Mouse (Mus musculus): Measurements from ENCODE around the gene Pradc1. TPM values are rescaled to one million over a fixed set of nuclear protein-coding genes. Genes with fewer than 3 reads are reported as not detected.

Pradc1 gene
- polyA plus RNA-seq, 1 experiment from 2014 or later, result 28.1 TPM

GRCm38 (mm10) chr6:85483843-85484721, 32.3 kb upstream of the Pradc1 start:
- Histone ChIP-seq H3K4me2 (replicated peaks; ENCODE audit: low read depth, low read length) (peak overlapping the region; percentile 44), H3K4me3 (ENCODE audit: low read depth, low read length) (peak overlapping the region; percentile 27), H3K36me3 (ENCODE audit: control insufficient read depth, insufficient read depth, low read length) (no peaks in the 10 kb centered on the region), H3K27ac (ENCODE audit: low read depth, low read length) (no peak overlapping the region), H3K9me3 (ENCODE audit: control insufficient read depth, low read length) (no peaks in the 10 kb centered on the region), H3K27me3 (ENCODE audit: control insufficient read depth, insufficient read depth, low read length) (peaks cover 41% of the 10 kb centered on the region), H3K4me1 (replicated peaks; ENCODE audit: control insufficient read depth, insufficient read depth, low read length) (peaks cover 6% of the 10 kb centered on the region; the same call in 1 of the 2 replicates), H3K9ac (ENCODE audit: low read depth, low read length) (no peak overlapping the region)
- DNase-seq (ENCODE audit: low spot score) (peak; percentile 44), ATAC-seq (ENCODE audit: low FRiP score) (no peak)
- 3% methylated on average over 80 of the region's 92 CpGs for WGBS

- H3K27me3 ChIP-seq (ENCODE audit: control insufficient read depth, insufficient read depth, low read length), result peaks cover 35% of the 10 kb centered on the region
- H3K9me3 ChIP-seq (ENCODE audit: control insufficient read depth, low read length), result no peaks in the 10 kb centered on the region
- no peak for DNase-seq (ENCODE audit: low spot score)
- H3K9ac ChIP-seq (ENCODE audit: low read depth, low read length), result no peak overlapping the region
- no peak for ATAC-seq (ENCODE audit: low FRiP score)
- H3K4me2 ChIP-seq (replicated peaks; ENCODE audit: low read depth, low read length), result no peak overlapping the region
- H3K36me3 ChIP-seq (ENCODE audit: control insufficient read depth, insufficient read depth, low read length), result no peaks in the 10 kb centered on the region
- no peak overlapping the region for H3K4me3 ChIP-seq (ENCODE audit: low read depth, low read length)
- 73% methylated on average over 16 of the region's 16 CpGs for WGBS
- H3K4me1 ChIP-seq (replicated peaks; ENCODE audit: control insufficient read depth, insufficient read depth, low read length), result peaks cover 6% of the 10 kb centered on the region; the same call in 1 of the 2 replicates
- no peak overlapping the region for H3K27ac ChIP-seq (ENCODE audit: low read depth, low read length)
These were observed 28.9 kb upstream of the Pradc1 start for GRCm38 (mm10) chr6:85480685-85481084.

GRCm38 (mm10) chr6:85479979-85480378, 28.2 kb upstream of the Pradc1 start:
- ATAC-seq (ENCODE audit: low FRiP score) (no peak), DNase-seq (ENCODE audit: low spot score) (no peak)
- H3K4me2 ChIP-seq (replicated peaks; ENCODE audit: low read depth, low read length), result no peak overlapping the region
- H3K36me3 ChIP-seq (ENCODE audit: control insufficient read depth, insufficient read depth, low read length), result no peaks in the 10 kb centered on the region
- 83% methylated on average over 5 of the region's 5 CpGs for WGBS
- H3K9ac ChIP-seq (ENCODE audit: low read depth, low read length), result no peak overlapping the region
- H3K9me3 ChIP-seq (ENCODE audit: control insufficient read depth, low read length), result no peaks in the 10 kb centered on the region
- H3K27ac ChIP-seq (ENCODE audit: low read depth, low read length), result no peak overlapping the region
- H3K27me3 ChIP-seq (ENCODE audit: control insufficient read depth, insufficient read depth, low read length), result peaks cover 28% of the 10 kb centered on the region
- H3K4me3 ChIP-seq (ENCODE audit: low read depth, low read length), result no peak overlapping the region
- peaks cover 6% of the 10 kb centered on the region; the same call in 1 of the 2 replicates for H3K4me1 ChIP-seq (replicated peaks; ENCODE audit: control insufficient read depth, insufficient read depth, low read length)

GRCm38 (mm10) chr6:85478416-85478815, 26.6 kb upstream of the Pradc1 start:
- H3K4me3 ChIP-seq (ENCODE audit: low read depth, low read length), result no peak overlapping the region
- 41% methylated on average over 14 of the region's 14 CpGs for WGBS
- no peaks in the 10 kb centered on the region for H3K4me1 ChIP-seq (replicated peaks; ENCODE audit: control insufficient read depth, insufficient read depth, low read length)
- H3K9ac ChIP-seq (ENCODE audit: low read depth, low read length), result no peak overlapping the region
- no peaks in the 10 kb centered on the region for H3K36me3 ChIP-seq (ENCODE audit: control insufficient read depth, insufficient read depth, low read length)
- H3K27me3 ChIP-seq (ENCODE audit: control insufficient read depth, insufficient read depth, low read length), result peaks cover 12% of the 10 kb centered on the region
- ATAC-seq (ENCODE audit: low FRiP score) (no peak), DNase-seq (ENCODE audit: low spot score) (no peak)
- H3K27ac ChIP-seq (ENCODE audit: low read depth, low read length), result no peak overlapping the region
- H3K9me3 ChIP-seq (ENCODE audit: control insufficient read depth, low read length), result no peaks in the 10 kb centered on the region
- H3K4me2 ChIP-seq (replicated peaks; ENCODE audit: low read depth, low read length), result no peak overlapping the region

GRCm38 (mm10) chr6:85477366-85477917, 25.7 kb upstream of the Pradc1 start:
- Histone ChIP-seq H3K27me3 (ENCODE audit: control insufficient read depth, insufficient read depth, low read length) (peaks cover 8% of the 10 kb centered on the region), H3K4me1 (replicated peaks; ENCODE audit: control insufficient read depth, insufficient read depth, low read length) (no peaks in the 10 kb centered on the region), H3K9ac (ENCODE audit: low read depth, low read length) (no peak overlapping the region), H3K4me2 (replicated peaks; ENCODE audit: low read depth, low read length) (no peak overlapping the region), H3K36me3 (ENCODE audit: control insufficient read depth, insufficient read depth, low read length) (no peaks in the 10 kb centered on the region), H3K27ac (ENCODE audit: low read depth, low read length) (no peak overlapping the region), H3K9me3 (ENCODE audit: control insufficient read depth, low read length) (no peaks in the 10 kb centered on the region), H3K4me3 (ENCODE audit: low read depth, low read length) (no peak overlapping the region)
- 39% methylated on average over 10 of the region's 10 CpGs for WGBS
- DNase-seq (ENCODE audit: low spot score) (peak; percentile 56), ATAC-seq (ENCODE audit: low FRiP score) (0 out of 2 replicates have a peak, but pooled peaks have one; percentile 40)

GRCm38 (mm10) chr6:85475581-85475980, 23.8 kb upstream of the Pradc1 start:
- H3K36me3 ChIP-seq (ENCODE audit: control insufficient read depth, insufficient read depth, low read length), result no peaks in the 10 kb centered on the region
- H3K9ac ChIP-seq (ENCODE audit: low read depth, low read length), result no peak overlapping the region
- H3K27me3 ChIP-seq (ENCODE audit: control insufficient read depth, insufficient read depth, low read length), result 0 out of 2 replicates have a peak, but pooled peaks cover 2% of the 10 kb centered on the region
- no peak for DNase-seq (ENCODE audit: low spot score)
- no peak overlapping the region for H3K4me2 ChIP-seq (replicated peaks; ENCODE audit: low read depth, low read length)
- H3K9me3 ChIP-seq (ENCODE audit: control insufficient read depth, low read length), result no peaks in the 10 kb centered on the region
- H3K4me1 ChIP-seq (replicated peaks; ENCODE audit: control insufficient read depth, insufficient read depth, low read length), result no peaks in the 10 kb centered on the region
- no peak for ATAC-seq (ENCODE audit: low FRiP score)
- WGBS, result 90% methylated on average over 3 of the region's 3 CpGs
- no peak overlapping the region for H3K4me3 ChIP-seq (ENCODE audit: low read depth, low read length)
- no peak overlapping the region for H3K27ac ChIP-seq (ENCODE audit: low read depth, low read length)

- H3K4me2 ChIP-seq (replicated peaks; ENCODE audit: low read depth, low read length), result no peak overlapping the region
- WGBS, result 50% methylated on average over 5 of the region's 5 CpGs
- ATAC-seq (ENCODE audit: low FRiP score) (no peak), DNase-seq (ENCODE audit: low spot score) (no peak)
- H3K27me3 ChIP-seq (ENCODE audit: control insufficient read depth, insufficient read depth, low read length), result no peaks in the 10 kb centered on the region
- H3K4me3 ChIP-seq (ENCODE audit: low read depth, low read length), result no peak overlapping the region
- H3K4me1 ChIP-seq (replicated peaks; ENCODE audit: control insufficient read depth, insufficient read depth, low read length), result no peaks in the 10 kb centered on the region
- peaks cover 4% of the 10 kb centered on the region for H3K36me3 ChIP-seq (ENCODE audit: control insufficient read depth, insufficient read depth, low read length)
- no peaks in the 10 kb centered on the region for H3K9me3 ChIP-seq (ENCODE audit: control insufficient read depth, low read length)
- no peak overlapping the region for H3K9ac ChIP-seq (ENCODE audit: low read depth, low read length)
- H3K27ac ChIP-seq (ENCODE audit: low read depth, low read length), result no peak overlapping the region
These were observed 20.8 kb upstream of the Pradc1 start for GRCm38 (mm10) chr6:85472542-85472941.

GRCm38 (mm10) chr6:85471962-85472361, 20.2 kb upstream of the Pradc1 start:
- peaks cover 10% of the 10 kb centered on the region for H3K36me3 ChIP-seq (ENCODE audit: control insufficient read depth, insufficient read depth, low read length)
- H3K4me1 ChIP-seq (replicated peaks; ENCODE audit: control insufficient read depth, insufficient read depth, low read length), result no peaks in the 10 kb centered on the region
- no peak overlapping the region for H3K9ac ChIP-seq (ENCODE audit: low read depth, low read length)
- ATAC-seq (ENCODE audit: low FRiP score) (no peak), DNase-seq (ENCODE audit: low spot score) (no peak)
- WGBS, result 62% methylated on average over 8 of the region's 8 CpGs
- H3K4me2 ChIP-seq (replicated peaks; ENCODE audit: low read depth, low read length), result no peak overlapping the region
- no peaks in the 10 kb centered on the region for H3K27me3 ChIP-seq (ENCODE audit: control insufficient read depth, insufficient read depth, low read length)
- no peaks in the 10 kb centered on the region for H3K9me3 ChIP-seq (ENCODE audit: control insufficient read depth, low read length)
- H3K27ac ChIP-seq (ENCODE audit: low read depth, low read length), result no peak overlapping the region
- H3K4me3 ChIP-seq (ENCODE audit: low read depth, low read length), result no peak overlapping the region

Measured in hindbrain, embryonic 11.5 days (tissue).